Mouse (Mus musculus) urinary bladder, postnatal 0 days (tissue): ENCODE data around the gene Fabp7. TPM values are rescaled to one million over a fixed set of nuclear protein-coding genes. Genes with fewer than 3 reads are reported as not detected.

Experiments
- polyA plus RNA-seq: library from polyadenylated mRNA; unstranded; fragments of >200 nt; fragmentation: Nextera tagmentation; extraction: Ambion mirVana; gene quantifications from 2 replicates; pipeline ENCODE4 v1.2.1, GENCODE M21; 2015

The Fabp7 gene
- 7.5 and 19.4 TPM in 2 replicates for polyA plus RNA-seq

DNA sequence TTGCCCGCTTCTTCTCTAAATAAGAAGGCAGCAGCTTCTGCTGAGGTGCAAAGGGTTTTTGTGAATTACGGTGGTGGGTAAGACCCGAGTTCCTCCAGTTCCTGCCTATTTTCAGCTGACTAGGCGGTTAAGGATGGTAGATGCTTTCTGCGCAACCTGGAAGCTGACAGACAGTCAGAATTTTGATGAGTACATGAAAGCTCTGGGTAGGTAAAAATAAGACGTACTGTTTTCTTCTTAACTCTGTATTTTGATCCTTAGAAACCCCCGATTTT is at the start of gene Fabp7:
TSS of gene Fabp7 (plus strand) at position 6 of the 275 bp plus-strand sequence.

DNA sequence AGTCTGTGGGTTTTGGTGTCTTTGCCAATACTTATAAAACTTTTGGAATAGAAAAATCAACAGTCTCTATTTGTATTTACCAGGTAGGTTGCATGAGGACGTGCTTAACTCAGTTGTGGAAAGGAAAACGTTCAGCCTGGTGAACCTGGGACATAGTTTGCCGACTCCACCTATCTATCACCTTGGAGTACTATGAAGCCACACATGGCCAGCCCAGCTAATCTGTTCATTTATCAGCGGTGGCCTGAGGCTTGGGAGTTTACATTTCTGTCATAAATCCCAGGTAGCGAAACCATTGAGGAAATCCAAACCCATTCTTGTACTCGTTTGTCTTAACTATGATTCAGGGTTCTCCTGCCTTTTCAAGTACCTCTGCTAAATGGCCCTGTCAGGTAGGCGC is 9.3 kb downstream of the Fabp7 start, which contains the start of gene Smpdl3a:
TSS of gene Smpdl3a (plus strand) at position 318 of the 400 bp plus-strand sequence.

Other genes starting within 250 kb of the Fabp7 start
- 0.98 and 5.1 TPM in 2 replicates for gene Pkib, start 152.9 kb upstream of the Fabp7 start, polyA plus RNA-seq
- 23.0 and 46.4 TPM in 2 replicates for gene Smpdl3a, start 9.5 kb downstream of the Fabp7 start, polyA plus RNA-seq